Mouse (Mus musculus) liver, embryonic 18 days (tissue): ENCODE data around the gene Btrc. TPM values are rescaled to one million over a fixed set of nuclear protein-coding genes. Genes with fewer than 3 reads are reported as not detected.

Source experiments
- polyA plus RNA-seq: library from polyadenylated mRNA; depleted of rRNA; stranded (reverse); fragments of >200 nt; gene quantifications from 2 replicates; pipeline ENCODE4 v1.2.3, GENCODE M21; 2012; rRNA removed

The Btrc gene
- 21.1 and 21.2 TPM in 2 replicates for polyA plus RNA-seq

DNA sequence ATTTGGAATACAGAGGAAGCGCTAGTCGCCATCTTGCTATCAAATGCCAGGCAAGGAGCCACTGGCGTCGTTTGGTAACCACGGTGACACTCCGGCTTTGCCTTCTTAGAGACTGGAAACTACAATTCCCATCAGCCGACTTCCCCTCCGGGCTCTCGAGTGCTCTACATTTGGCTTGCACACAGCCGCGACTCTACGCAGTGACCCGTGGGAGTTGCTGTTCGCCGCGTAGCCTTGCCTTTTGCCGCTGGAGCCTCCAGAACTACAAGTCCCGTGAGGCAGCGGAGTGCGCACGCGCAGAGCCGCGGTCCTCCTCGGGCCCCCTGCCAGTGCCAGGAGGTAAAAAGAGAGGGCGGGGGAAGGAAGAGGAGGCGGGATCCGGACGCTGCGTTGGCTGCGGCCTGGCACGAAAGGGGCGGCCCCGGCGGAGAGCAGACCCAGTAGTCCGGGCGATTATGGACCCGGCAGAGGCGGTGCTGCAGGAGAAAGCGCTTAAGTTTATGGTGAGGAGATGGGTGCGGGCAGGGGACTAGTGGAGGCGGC is at the start of gene Btrc:
TSS of gene Btrc (plus strand) at position 351 of the 543 bp plus-strand sequence.

DNA sequence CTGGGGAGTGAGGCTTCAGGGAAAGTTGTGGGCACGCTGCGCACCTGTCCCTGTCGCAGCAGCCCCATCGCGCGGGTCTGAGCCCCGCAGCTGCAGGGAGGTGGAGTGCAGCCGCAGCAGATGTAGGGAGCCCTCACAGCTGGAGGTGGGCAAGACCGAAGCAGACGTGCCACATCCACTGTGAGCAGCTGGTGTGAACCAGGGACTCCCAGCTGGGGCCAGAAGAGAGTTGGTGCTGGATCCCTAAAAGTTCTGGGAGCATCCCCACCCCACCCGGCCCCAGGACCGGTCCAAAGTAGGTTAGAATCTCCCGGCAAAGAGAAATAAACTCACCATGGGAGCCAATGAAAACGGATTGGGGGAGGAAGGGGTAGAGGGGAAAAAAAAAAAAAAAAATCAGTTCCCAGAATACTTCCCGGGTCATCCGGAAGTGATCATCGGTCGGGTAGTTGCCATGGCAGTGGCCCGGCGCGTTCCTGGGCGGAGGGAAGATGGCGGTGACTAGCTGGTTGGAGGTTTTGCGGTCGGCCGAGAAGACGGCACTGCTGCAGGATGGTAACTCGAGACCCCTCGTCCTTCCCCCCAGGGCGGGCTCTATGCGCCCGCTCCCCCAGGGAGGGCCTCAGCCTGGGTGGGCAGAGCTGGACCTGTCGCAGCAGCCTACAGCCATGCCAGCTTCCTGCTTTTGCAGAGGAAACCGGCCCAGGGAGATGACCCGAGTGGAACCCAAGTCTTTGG is 196.8 kb downstream of the Btrc start, which contains the start of the genes Poll and Gm17018:
TSS of gene Poll (minus strand) at position 379 of the 738 bp plus-strand sequence.
TSS of gene Gm17018 (plus strand) at position 463 of the 738 bp plus-strand sequence.

Other genes starting within 250 kb of the Btrc start
- gene Tlx1, start 213.1 kb upstream of the Btrc start, polyA plus RNA-seq: 0.06 TPM in 1 of 2 replicates, not detected in the other
- not detected in 2 replicates for gene Lbx1, start 127.9 kb upstream of the Btrc start, polyA plus RNA-seq
- 3.7 and 4.0 TPM in 2 replicates for gene Poll, start 196.8 kb downstream of the Btrc start, polyA plus RNA-seq
- gene Gm17018, start 196.9 kb downstream of the Btrc start, polyA plus RNA-seq: 5.7 and 5.8 TPM in 2 replicates